Mouse (Mus musculus) midbrain, embryonic 10.5 days (tissue): ENCODE data around the gene Sae1. TPM values are rescaled to one million over a fixed set of nuclear protein-coding genes. Genes with fewer than 3 reads are reported as not detected.

Experiments used
- DNase-seq: peaks from one replicate; pipeline ENCODE4 v3.0.0-alpha.2; 2017; ENCODE audit warnings: low spot score
- H3K27ac ChIP-seq: fragments of 300-500 bp; sonication (generic); replicated peaks from 2 replicates; pipeline ENCODE4 v1.5.1; 2016; ENCODE audit warnings: mild to moderate bottlenecking
- H3K27me3 ChIP-seq: fragments of 300-500 bp; sonication (generic); 2 replicates; pipeline ENCODE4 v1.6.1; 2016; ENCODE audit warnings: low read depth, mild to moderate bottlenecking; ENCODE audit not compliant: poor library complexity, severe bottlenecking
- H3K36me3 ChIP-seq: fragments of 300-500 bp; sonication (generic); 2 replicates; pipeline ENCODE4 v1.6.1; 2016; ENCODE audit warnings: mild to moderate bottlenecking, moderate library complexity
- H3K4me1 ChIP-seq: fragments of 300-500 bp; sonication (generic); 2 replicates; pipeline ENCODE4 v1.6.1; 2016
- H3K4me3 ChIP-seq: fragments of 300-500 bp; sonication (generic); 2 replicates; pipeline ENCODE4 v1.5.1; 2016; ENCODE audit warnings: mild to moderate bottlenecking, moderate library complexity
- H3K9me3 ChIP-seq: fragments of 300-500 bp; sonication (generic); replicated peaks from 2 replicates; pipeline ENCODE4 v1.6.1; 2016; ENCODE audit warnings: mild to moderate bottlenecking
- WGBS: fragments of 180-500 bp; shearing (Covaris S2); methylation state at CpG from one replicate; pipeline ENCODE4 v1.1.7; 2016; 5-methylcytosine and 5-hydroxymethylcytosine counted together
- polyA plus RNA-seq: library from polyadenylated mRNA; unstranded; fragments of >200 nt; fragmentation: Nextera tagmentation; extraction: Ambion mirVana; gene quantifications from 2 replicates; pipeline ENCODE4 v1.2.1, GENCODE M21; 2016

The Sae1 gene
- polyA plus RNA-seq, 1 experiment from 2014 or later, result 477 TPM

- H3K36me3 ChIP-seq, result peaks cover 34% of the 10 kb centered on the region
- H3K9me3 ChIP-seq, result no peaks in the 10 kb centered on the region
- peaks cover 38% of the 10 kb centered on the region for H3K4me1 ChIP-seq
- WGBS, result under 1% methylated on average over 44 of the region's 49 CpGs
- peaks cover 40% of the 10 kb centered on the region for H3K27me3 ChIP-seq
- H3K27ac ChIP-seq, result peak within 1 kb of the TSS; percentile 86
- H3K4me3 ChIP-seq, result peak within 1 kb of the TSS; percentile 79
- DNase-seq, result peak; percentile 93
Observed at GRCm38 (mm10) chr7:16273081-16273765, 114.4 kb downstream of the Sae1 start, which contains the start of gene Inafm1. Gene Inafm1 (minus strand): TSS chr7:16273617.

- H3K4me1 ChIP-seq, result peaks cover 38% of the 10 kb centered on the region
- DNase-seq, result peak; percentile 72
- H3K27me3 ChIP-seq, result peaks cover 40% of the 10 kb centered on the region
- H3K4me3 ChIP-seq, result peak overlapping the region; percentile 79
- peak overlapping the region; percentile 86 for H3K27ac ChIP-seq
- peaks cover 29% of the 10 kb centered on the region for H3K36me3 ChIP-seq
- H3K9me3 ChIP-seq, result no peaks in the 10 kb centered on the region
- 0% methylated on average over 45 of the region's 46 CpGs for WGBS
Observed at GRCm38 (mm10) chr7:16272681-16273080, 114.9 kb downstream of the Sae1 start.

GRCm38 (mm10) chr7:16271139-16271538, 116.5 kb downstream of the Sae1 start:
- no peak for DNase-seq
- peaks cover 40% of the 10 kb centered on the region for H3K27me3 ChIP-seq
- peaks cover 38% of the 10 kb centered on the region for H3K4me1 ChIP-seq
- H3K36me3 ChIP-seq, result peaks cover 13% of the 10 kb centered on the region
- no peaks in the 10 kb centered on the region for H3K9me3 ChIP-seq
- no peak overlapping the region for H3K4me3 ChIP-seq
- H3K27ac ChIP-seq, result no peak overlapping the region
- 74% methylated on average over 1 of the region's 1 CpGs for WGBS

Other genes with a start within 250 kb of the Sae1 start
- gene Meis3, start 212.7 kb downstream of the Sae1 start, polyA plus RNA-seq, result 80.7 and 99.3 TPM in 2 replicates
- 19.9 and 20.2 TPM in 2 replicates for gene Dhx34, start 165.8 kb downstream of the Sae1 start, polyA plus RNA-seq
- 0.04 and 0.10 TPM in 2 replicates for gene C5ar2, start 143.7 kb downstream of the Sae1 start, polyA plus RNA-seq
- 0.86 and 1.4 TPM in 2 replicates for gene C5ar1, start 128.3 kb downstream of the Sae1 start, polyA plus RNA-seq
- gene Inafm1, start 114.2 kb downstream of the Sae1 start, polyA plus RNA-seq, result 6.3 and 10.0 TPM in 2 replicates
- 24.6 and 34.1 TPM in 2 replicates for gene Ccdc9, start 101.0 kb downstream of the Sae1 start, polyA plus RNA-seq
- gene Bbc3, start 79.4 kb downstream of the Sae1 start, polyA plus RNA-seq, result 14.4 and 17.1 TPM in 2 replicates
- gene Zc3h4, start 13.1 kb upstream of the Sae1 start, polyA plus RNA-seq, result 16.9 and 17.6 TPM in 2 replicates
- 54.5 and 64.7 TPM in 2 replicates for gene Tmem160, start 65.0 kb upstream of the Sae1 start, polyA plus RNA-seq
- 0.32 and 0.74 TPM in 2 replicates for gene Npas1, start 89.9 kb upstream of the Sae1 start, polyA plus RNA-seq
- gene Arhgap35, start 227.2 kb upstream of the Sae1 start, polyA plus RNA-seq, result 25.4 and 31.0 TPM in 2 replicates